Comparison of ENCODE assay signal across 8 mouse cellular contexts in the genomic region with DNA sequence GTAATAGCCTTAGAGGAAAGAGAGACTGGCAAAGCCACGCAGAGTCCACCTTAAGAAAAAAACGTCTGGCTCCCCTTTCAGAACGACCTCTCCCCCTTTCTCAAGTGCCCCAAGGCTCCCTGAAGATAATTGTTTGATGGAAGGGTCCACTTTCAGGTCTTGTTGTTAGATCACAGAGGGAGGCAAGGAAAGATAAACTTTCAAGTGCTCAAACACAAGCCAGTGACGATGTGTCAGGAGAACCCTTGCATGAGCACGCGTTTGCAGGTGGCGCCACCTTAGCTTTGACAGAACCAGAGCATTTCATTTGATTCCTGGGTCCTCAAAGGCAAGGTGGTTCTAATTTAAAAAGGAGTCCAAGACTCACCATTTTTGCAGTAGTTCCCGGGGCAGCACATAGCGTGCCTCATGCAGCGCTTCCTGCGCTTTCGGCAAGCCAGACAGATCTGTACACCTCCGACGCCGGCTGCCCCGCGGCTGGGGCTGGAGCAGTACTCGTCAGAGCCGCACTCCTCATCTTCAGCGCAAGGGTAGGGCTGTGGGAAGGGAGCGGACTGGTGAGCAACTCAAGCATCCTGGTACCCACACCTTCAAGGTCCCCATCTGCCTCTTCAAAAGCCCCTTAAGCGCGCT. TPM values are rescaled to one million over a fixed set of nuclear protein-coding genes. Genes with fewer than 3 reads are reported as not detected.
DNase-seq lines count a peak whose midpoint lies in the region; ATAC-seq and TF ChIP-seq lines count a peak whose summit lies in the region.

No protein-coding gene starts in this region.

- H3K9ac ChIP-seq in heart, embryonic 12.5 days, result 0 out of 2 replicates have a peak overlapping the region, but pooled peaks have one; percentile 44
- H3K9ac ChIP-seq in intestine, postnatal 0 days (ENCODE audit: low read depth, low read length), result no peak overlapping the region
- H3K9ac ChIP-seq in midbrain, embryonic 15.5 days, result peak overlapping the region; percentile 26; the same call in 1 of the 2 replicates

- peaks cover 20% of the 10 kb centered on the region for H3K4me1 ChIP-seq in heart, embryonic 12.5 days (replicated peaks)
- H3K4me1 ChIP-seq in intestine, postnatal 0 days (replicated peaks; ENCODE audit: control insufficient read depth, insufficient read depth, low read length), result no peaks in the 10 kb centered on the region
- H3K4me1 ChIP-seq in midbrain, embryonic 15.5 days, result peaks cover 29% of the 10 kb centered on the region
- no peaks in the 10 kb centered on the region for H3K4me1 ChIP-seq in thymus, adult 2 months (replicated peaks; ENCODE audit: control insufficient read depth, insufficient read depth, low read length)

- WGBS in heart, embryonic 12.5 days, result 1% methylated on average over 23 of the region's 23 CpGs
- WGBS in intestine, postnatal 0 days, result 4% methylated on average over 23 of the region's 23 CpGs
- 1% methylated on average over 23 of the region's 23 CpGs for WGBS in midbrain, embryonic 15.5 days
- WGBS in thymus, adult 2 months, result 8% methylated on average over 23 of the region's 23 CpGs

- H3K27ac ChIP-seq in heart, embryonic 12.5 days (ENCODE audit: poor library complexity, severe bottlenecking), result no peak overlapping the region
- no peak overlapping the region for H3K27ac ChIP-seq in intestine, postnatal 0 days (ENCODE audit: low read depth, low read length)
- no peak overlapping the region for H3K27ac ChIP-seq in midbrain, embryonic 15.5 days
- no peak overlapping the region for H3K27ac ChIP-seq in thymus, adult 2 months (ENCODE audit: control insufficient read depth, insufficient read depth, low read length)

- no peak for TF ChIP-seq CTCF in intestine, postnatal 0 days (IDR thresholded peaks at IDR 0.05; ENCODE audit: low read depth)
- no peak for TF ChIP-seq CTCF in thymus, adult 2 months (IDR thresholded peaks at IDR 0.05; ENCODE audit: borderline replicate concordance, control insufficient read depth, extremely low read depth, insufficient read depth, low read length, poor library complexity)

- no peak for TF ChIP-seq POLR2A in thymus, adult 2 months (IDR thresholded peaks at IDR 0.05; ENCODE audit: control insufficient read depth, extremely low read depth, insufficient read depth, low read length, poor library complexity)

- no peak; the same call in 1 of the 2 replicates for ATAC-seq in heart, embryonic 12.5 days (ENCODE audit: insufficient number of reproducible peaks, low FRiP score)
- ATAC-seq in intestine, postnatal 0 days, result no peak
- ATAC-seq in midbrain, embryonic 15.5 days (replicated peaks), result peak; percentile 66

- H3K4me2 ChIP-seq in heart, embryonic 12.5 days, result peak overlapping the region; percentile 86
- H3K4me2 ChIP-seq in intestine, postnatal 0 days (replicated peaks; ENCODE audit: low read depth), result peak overlapping the region; percentile 55
- H3K4me2 ChIP-seq in midbrain, embryonic 15.5 days, result peak overlapping the region; percentile 72

- H3K36me3 ChIP-seq in heart, embryonic 12.5 days, result no peaks in the 10 kb centered on the region
- H3K36me3 ChIP-seq in intestine, postnatal 0 days (ENCODE audit: control insufficient read depth, insufficient read depth), result no peaks in the 10 kb centered on the region
- no peaks in the 10 kb centered on the region for H3K36me3 ChIP-seq in midbrain, embryonic 15.5 days (replicated peaks)
- H3K36me3 ChIP-seq in thymus, adult 2 months (ENCODE audit: control insufficient read depth, insufficient read depth, low read length), result no peaks in the 10 kb centered on the region

- no peaks in the 10 kb centered on the region for H3K9me3 ChIP-seq in heart, embryonic 12.5 days (replicated peaks)
- H3K9me3 ChIP-seq in intestine, postnatal 0 days (ENCODE audit: control insufficient read depth), result 0 out of 2 replicates have a peak, but pooled peaks cover 3% of the 10 kb centered on the region
- H3K9me3 ChIP-seq in midbrain, embryonic 15.5 days, result no peaks in the 10 kb centered on the region

- no peak for DNase-seq in heart, postnatal 4 days
- DNase-seq in embryo, embryonic 11 days, result peak; percentile 58
- DNase-seq in adrenal gland, adult 2 months, result no peak
- no peak for DNase-seq in thymus, adult 2 months
- no peak for DNase-seq in adrenal gland, postnatal 4 days (ENCODE audit: low spot score in 2 of 2)

- H3K4me3 ChIP-seq in heart, embryonic 12.5 days, result peak overlapping the region; percentile 54
- H3K4me3 ChIP-seq in intestine, postnatal 0 days (ENCODE audit: low read depth, low read length), result peak overlapping the region; percentile 27; the same call in 1 of the 2 replicates
- H3K4me3 ChIP-seq in midbrain, embryonic 15.5 days, result peak overlapping the region; percentile 39
- H3K4me3 ChIP-seq in thymus, adult 2 months (ENCODE audit: control insufficient read depth, insufficient read depth, low read length), result no peak overlapping the region

- H3K27me3 ChIP-seq in heart, embryonic 12.5 days (replicated peaks), result peaks cover 30% of the 10 kb centered on the region
- H3K27me3 ChIP-seq in intestine, postnatal 0 days (replicated peaks; ENCODE audit: control insufficient read depth, insufficient read depth, low read length), result peaks cover 44% of the 10 kb centered on the region
- peaks cover 29% of the 10 kb centered on the region for H3K27me3 ChIP-seq in midbrain, embryonic 15.5 days (replicated peaks)
- peaks cover 9% of the 10 kb centered on the region for H3K27me3 ChIP-seq in thymus, adult 2 months (ENCODE audit: control insufficient read depth, insufficient read depth, low read length)

RNA-seq across cellular contexts. Expression of a gene that starts 0.9 kb away (rescaled TPM):
- polyA plus RNA-seq in heart, embryonic 12.5 days (2016; fragmentation: Nextera tagmentation; extraction: Ambion mirVana), result 0.82 and 1.6 TPM in 2 replicates
- not detected for total RNA-seq in heart, postnatal 4 days (2021)
- polyA plus RNA-seq in intestine, postnatal 0 days (2015; fragmentation: Nextera tagmentation; extraction: Ambion mirVana), result not detected in 2 replicates
- polyA plus RNA-seq in midbrain, embryonic 15.5 days (2015; fragmentation: Nextera tagmentation; extraction: Ambion mirVana), result 2.0 and 2.5 TPM in 2 replicates
- not detected for total RNA-seq in adrenal gland, adult 2 months (2021)
- polyA plus RNA-seq in adrenal gland, adult 2 months (2012; rRNA removed), result 0.16 TPM in 1 of 2 replicates, not detected in the other
- polyA plus RNA-seq in thymus, adult 2 months (2012; rRNA removed), result 0.31 and 0.32 TPM in 2 replicates
- total RNA-seq in adrenal gland, postnatal 4 days (2021), result 1 to 10 TPM in 1 of 2 experiments, under 1 TPM in 1; 0.73 to 2.8 TPM
